Mouse (Mus musculus): Measurements from ENCODE around the gene Rap1b.

- TF ChIP-seq CTCF (IDR thresholded peaks at IDR 0.05; ENCODE audit: control insufficient read depth, insufficient read depth, low read length): no peak
- no peak for TF ChIP-seq POLR2A (IDR thresholded peaks at IDR 0.05; ENCODE audit: borderline replicate concordance, control insufficient read depth, low read depth, low read length)
Observed at GRCm38 (mm10) chr10:117782491-117783260, 63.2 kb downstream of the Rap1b start.
